Mouse (Mus musculus) kidney, adult 2 months (tissue): Measurements from ENCODE around the gene Wwtr1. TPM values are rescaled to one million over a fixed set of nuclear protein-coding genes. Genes with fewer than 3 reads are reported as not detected.

ENCODE experiments used
- DNase-seq: peaks from one replicate; pipeline ENCODE4 v3.0.0; 2021
- H3K27ac ChIP-seq: fragments of 200-500 bp; 2 replicates; pipeline ENCODE4 v1.5.1; 2012; ENCODE audit warnings: low read depth, low read length, control low read depth, inconsistent platforms; ENCODE audit not compliant: insufficient read depth
- H3K27me3 ChIP-seq: fragments of 200-500 bp; replicated peaks from 2 replicates; pipeline ENCODE4 v1.6.1; 2012; ENCODE audit warnings: mild to moderate bottlenecking, moderate library complexity, low read length, inconsistent platforms; ENCODE audit not compliant: control insufficient read depth, insufficient read depth
- H3K36me3 ChIP-seq: fragments of 200-500 bp; 2 replicates; pipeline ENCODE4 v1.6.1; 2012; ENCODE audit warnings: mild to moderate bottlenecking, moderate library complexity, low read length, inconsistent platforms; ENCODE audit not compliant: control insufficient read depth, insufficient read depth
- H3K4me1 ChIP-seq: fragments of 200-500 bp; 2 replicates; pipeline ENCODE4 v1.6.1; 2011; ENCODE audit warnings: low read length; ENCODE audit not compliant: control insufficient read depth, insufficient read depth
- H3K4me3 ChIP-seq: fragments of 200-500 bp; 2 replicates; pipeline ENCODE4 v1.5.1; 2011; ENCODE audit warnings: mild to moderate bottlenecking, low read depth, low read length, control low read depth; ENCODE audit not compliant: insufficient read depth
- CTCF ChIP-seq: fragments of 200-500 bp; conservative IDR thresholded peaks from 2 replicates; pipeline ENCODE4 v1.5.1; 2011; ENCODE audit warnings: low read depth, mild to moderate bottlenecking, control low read depth, low read length, moderate library complexity, mixed read lengths; ENCODE audit not compliant: insufficient read depth, insufficient read length
- POLR2A ChIP-seq: fragments of 200-500 bp; IDR thresholded peaks from one replicate; pipeline ENCODE4 v1.6.1; 2011; ENCODE audit warnings: low read depth, low read length, control low read depth
- WGBS: fragments of 180-500 bp; shearing (Covaris S2); methylation state at CpG from one replicate; pipeline ENCODE4 v1.1.7; 2018; 5-methylcytosine and 5-hydroxymethylcytosine counted together
- polyA plus RNA-seq: library from polyadenylated mRNA; depleted of rRNA; stranded (reverse); fragments of >200 nt; gene quantifications from 2 replicates; pipeline ENCODE4 v1.2.3, GENCODE M21; 2012

Wwtr1 gene
- polyA plus RNA-seq, 1 experiment, result 29.6 TPM

- peaks cover 17% of the 10 kb centered on the region for H3K4me1 ChIP-seq
Observed at GRCm38 (mm10) chr3:57515044-57515443, 60.7 kb downstream of the Wwtr1 start.

GRCm38 (mm10) chr3:57511816-57512586, 63.7 kb downstream of the Wwtr1 start:
- Histone ChIP-seq H3K4me3 (no peak overlapping the region), H3K27me3 (no peaks in the 10 kb centered on the region), H3K36me3 (no peaks in the 10 kb centered on the region), H3K4me1 (peaks cover 19% of the 10 kb centered on the region), H3K27ac (peak overlapping the region; percentile 43; the same call in 1 of the 2 replicates)
- peak; percentile 57 for DNase-seq
- TF ChIP-seq POLR2A, result no peak
- TF ChIP-seq CTCF, result no peak
- WGBS, result 47% methylated on average over 18 of the region's 18 CpGs

More at GRCm38 (mm10) chr3:57515044-57515443, 60.7 kb downstream of the Wwtr1 start:
- 98% methylated on average over 7 of the region's 7 CpGs for WGBS
- DNase-seq, result no peak
- Histone ChIP-seq H3K27ac (no peak overlapping the region), H3K27me3 (no peaks in the 10 kb centered on the region), H3K36me3 (no peaks in the 10 kb centered on the region), H3K4me3 (no peak overlapping the region)
- TF ChIP-seq POLR2A (no peak), CTCF (no peak)

GRCm38 (mm10) chr3:57509945-57510675, 65.6 kb downstream of the Wwtr1 start:
- no peak overlapping the region for H3K4me3 ChIP-seq
- no peaks in the 10 kb centered on the region for H3K27me3 ChIP-seq
- 62% methylated on average over 7 of the region's 7 CpGs for WGBS
- DNase-seq, result peak; percentile 49
- peaks cover 27% of the 10 kb centered on the region for H3K4me1 ChIP-seq
- H3K36me3 ChIP-seq, result no peaks in the 10 kb centered on the region
- TF ChIP-seq CTCF (no peak), POLR2A (no peak)
- 0 out of 2 replicates have a peak overlapping the region, but pooled peaks have one; percentile 8 for H3K27ac ChIP-seq

DNA sequence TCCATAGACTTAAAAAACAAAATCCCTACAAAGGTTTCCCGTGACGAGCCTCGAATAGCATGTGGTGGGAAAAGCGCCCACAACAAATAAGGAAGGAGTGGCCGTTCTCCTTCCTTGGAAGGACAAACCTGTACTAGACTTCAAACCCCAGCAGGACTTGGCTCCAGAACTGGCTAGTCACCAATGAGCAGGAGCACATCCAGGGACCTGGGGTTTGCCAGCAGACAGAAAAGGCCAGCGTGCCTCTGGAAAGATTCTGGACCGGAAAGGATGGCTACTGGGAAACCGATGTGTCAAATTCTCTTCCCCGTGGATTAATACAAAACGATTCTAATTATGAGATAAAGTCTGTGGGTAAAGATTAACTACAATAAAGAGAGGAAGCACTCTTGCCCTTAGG, 69.7 kb downstream of the Wwtr1 start:
- Histone ChIP-seq H3K4me1 (peaks cover 23% of the 10 kb centered on the region; the same call in 1 of the 2 replicates), H3K27ac (peak overlapping the region; percentile 4), H3K36me3 (no peaks in the 10 kb centered on the region), H3K27me3 (no peaks in the 10 kb centered on the region), H3K4me3 (no peak overlapping the region)
- TF ChIP-seq CTCF (no peak), POLR2A (no peak)
- peak; percentile 73 for DNase-seq
- WGBS, result 33% methylated on average over 10 of the region's 10 CpGs

DNA sequence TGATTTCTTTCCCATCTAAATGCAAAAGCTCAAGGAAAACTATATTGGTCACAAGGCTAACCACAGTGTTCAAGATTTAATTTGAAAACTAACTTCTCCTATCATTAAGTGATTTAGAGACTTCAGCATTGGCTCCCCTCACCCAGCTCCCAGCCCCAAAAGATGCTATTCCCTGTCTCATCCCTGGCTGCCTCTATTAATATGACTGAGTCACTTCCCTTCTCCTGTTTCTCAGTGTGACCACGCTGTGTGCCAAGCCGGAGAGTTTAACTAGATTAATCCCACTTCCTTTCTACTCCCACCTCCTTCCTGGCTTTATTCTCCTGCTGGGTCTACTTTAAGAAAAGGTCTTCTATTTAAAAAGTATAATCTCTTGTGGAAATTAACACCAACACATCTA, 71.0 kb downstream of the Wwtr1 start:
- Histone ChIP-seq H3K4me3 (no peak overlapping the region), H3K36me3 (no peaks in the 10 kb centered on the region; the same call in 1 of the 2 replicates), H3K27me3 (no peaks in the 10 kb centered on the region), H3K27ac (peak overlapping the region; percentile 47; the same call in 1 of the 2 replicates), H3K4me1 (peaks cover 15% of the 10 kb centered on the region; the same call in 1 of the 2 replicates)
- WGBS, result 42% methylated on average over 2 of the region's 2 CpGs
- TF ChIP-seq CTCF (no peak), POLR2A (no peak)
- DNase-seq, result peak; percentile 69

DNA sequence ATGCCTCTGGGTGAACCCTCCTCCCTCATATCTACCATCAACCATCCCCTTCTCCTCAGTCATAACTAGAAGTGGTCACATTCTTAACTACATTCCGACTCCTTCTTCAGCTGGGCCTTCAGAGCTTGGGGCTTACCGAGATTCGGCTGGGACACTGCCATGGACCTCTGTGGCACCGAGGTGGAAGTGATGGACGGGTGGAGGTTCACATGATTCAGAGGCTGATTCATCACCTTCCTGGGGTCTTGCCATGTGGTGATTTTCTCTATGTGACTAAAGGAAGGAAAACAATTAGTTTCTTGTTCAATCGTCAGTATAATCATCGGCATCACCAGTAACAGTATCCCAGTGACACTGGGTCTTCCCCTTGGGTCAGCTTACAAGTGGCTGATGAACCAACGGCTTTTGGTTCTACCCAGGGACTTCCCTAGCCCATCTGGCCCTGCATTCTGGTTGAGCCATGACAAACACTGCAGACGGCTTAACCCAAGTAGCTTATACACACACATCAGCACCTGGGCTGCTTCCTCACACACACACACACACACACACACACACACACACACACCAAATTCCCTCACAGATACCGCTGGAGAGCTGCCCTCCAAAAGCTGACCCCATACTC, 74.0 kb downstream of the Wwtr1 start:
- H3K27ac ChIP-seq, result no peak overlapping the region
- 80% methylated on average over 10 of the region's 10 CpGs for WGBS
- peaks cover 15% of the 10 kb centered on the region; the same call in 1 of the 2 replicates for H3K4me1 ChIP-seq
- DNase-seq, result no peak
- TF ChIP-seq CTCF, result no peak
- no peak for TF ChIP-seq POLR2A
- H3K36me3 ChIP-seq, result no peaks in the 10 kb centered on the region; the same call in 1 of the 2 replicates
- no peaks in the 10 kb centered on the region for H3K27me3 ChIP-seq
- no peak overlapping the region for H3K4me3 ChIP-seq
